Mouse (Mus musculus): ENCODE data around the gene Erv3. TPM values are rescaled to one million over a fixed set of nuclear protein-coding genes. Genes with fewer than 3 reads are reported as not detected.

The Erv3 gene
- not detected in 2 replicates for polyA plus RNA-seq (2015; fragmentation: Nextera tagmentation; extraction: Ambion mirVana)

- Histone ChIP-seq H3K4me1 (replicated peaks) (no peaks in the 10 kb centered on the region), H3K27me3 (replicated peaks) (no peaks in the 10 kb centered on the region), H3K36me3 (no peaks in the 10 kb centered on the region), H3K9ac (no peak within 1 kb of the TSS), H3K27ac (no peak within 1 kb of the TSS), H3K9me3 (no peaks in the 10 kb centered on the region), H3K4me2 (replicated peaks) (no peak within 1 kb of the TSS), H3K4me3 (replicated peaks) (no peak within 1 kb of the TSS)
- 81% methylated on average over 5 of the region's 5 CpGs for WGBS
- no peak for ATAC-seq
Observed at GRCm38 (mm10) chr2:131859721-131860120, at the start of gene Erv3. Gene Erv3 (minus strand): TSS chr2:131859747.

GRCm38 (mm10) chr2:131908906-131909305 is 49.4 kb upstream of the Erv3 start:
- no peak for ATAC-seq
- no peak overlapping the region for H3K9ac ChIP-seq

GRCm38 (mm10) chr2:131908351-131908861 is 48.9 kb upstream of the Erv3 start:
- 0 out of 2 replicates have a peak, but pooled peaks cover 6% of the 10 kb centered on the region for H3K4me1 ChIP-seq (replicated peaks)
- H3K9me3 ChIP-seq = no peaks in the 10 kb centered on the region
- H3K36me3 ChIP-seq = no peaks in the 10 kb centered on the region
- H3K4me3 ChIP-seq (replicated peaks) = no peak overlapping the region
- no peaks in the 10 kb centered on the region for H3K27me3 ChIP-seq (replicated peaks)
- no peak overlapping the region for H3K4me2 ChIP-seq (replicated peaks)
- no peak for ATAC-seq
- H3K9ac ChIP-seq = no peak overlapping the region
- 68% methylated on average over 7 of the region's 7 CpGs for WGBS
- H3K27ac ChIP-seq = no peak overlapping the region

More at GRCm38 (mm10) chr2:131908906-131909305, 49.4 kb upstream of the Erv3 start:
- no peak overlapping the region for H3K4me3 ChIP-seq (replicated peaks)
- H3K27me3 ChIP-seq (replicated peaks) = no peaks in the 10 kb centered on the region
- H3K4me2 ChIP-seq (replicated peaks) = no peak overlapping the region
- no peaks in the 10 kb centered on the region for H3K9me3 ChIP-seq
- H3K27ac ChIP-seq = no peak overlapping the region
- H3K4me1 ChIP-seq (replicated peaks) = 0 out of 2 replicates have a peak, but pooled peaks cover 6% of the 10 kb centered on the region
- WGBS = 83% methylated on average over 1 of the region's 1 CpGs
- H3K36me3 ChIP-seq = no peaks in the 10 kb centered on the region

- Histone ChIP-seq H3K4me2 (replicated peaks) (no peak overlapping the region), H3K36me3 (no peaks in the 10 kb centered on the region), H3K4me3 (replicated peaks) (no peak overlapping the region), H3K27me3 (replicated peaks) (no peaks in the 10 kb centered on the region), H3K9me3 (no peaks in the 10 kb centered on the region), H3K4me1 (replicated peaks) (0 out of 2 replicates have a peak, but pooled peaks cover 6% of the 10 kb centered on the region), H3K27ac (no peak overlapping the region), H3K9ac (no peak overlapping the region)
- ATAC-seq = no peak
- 79% methylated on average over 5 of the region's 5 CpGs for WGBS
Observed at GRCm38 (mm10) chr2:131907311-131907710, 47.8 kb upstream of the Erv3 start.

- Histone ChIP-seq H3K36me3 (no peaks in the 10 kb centered on the region), H3K27ac (no peak overlapping the region), H3K4me3 (replicated peaks) (no peak overlapping the region), H3K4me2 (replicated peaks) (no peak overlapping the region), H3K9me3 (no peaks in the 10 kb centered on the region), H3K27me3 (replicated peaks) (no peaks in the 10 kb centered on the region), H3K4me1 (replicated peaks) (0 out of 2 replicates have a peak, but pooled peaks cover 6% of the 10 kb centered on the region), H3K9ac (no peak overlapping the region)
- ATAC-seq = no peak
- 71% methylated on average over 1 of the region's 1 CpGs for WGBS
Observed at GRCm38 (mm10) chr2:131906846-131907245, 47.3 kb upstream of the Erv3 start.

- no peak for ATAC-seq
- Histone ChIP-seq H3K4me2 (replicated peaks) (no peak overlapping the region), H3K4me3 (replicated peaks) (no peak overlapping the region), H3K9ac (no peak overlapping the region), H3K27me3 (replicated peaks) (no peaks in the 10 kb centered on the region), H3K9me3 (no peaks in the 10 kb centered on the region), H3K27ac (no peak overlapping the region), H3K4me1 (replicated peaks) (0 out of 2 replicates have a peak, but pooled peaks cover 6% of the 10 kb centered on the region), H3K36me3 (no peaks in the 10 kb centered on the region)
- WGBS = 92% methylated on average over 3 of the region's 3 CpGs
Observed at GRCm38 (mm10) chr2:131906266-131906665, 46.7 kb upstream of the Erv3 start.

GRCm38 (mm10) chr2:131905776-131906175 is 46.2 kb upstream of the Erv3 start:
- WGBS = 73% methylated on average over 6 of the region's 6 CpGs
- no peaks in the 10 kb centered on the region for H3K9me3 ChIP-seq
- H3K36me3 ChIP-seq = no peaks in the 10 kb centered on the region
- no peak overlapping the region for H3K4me2 ChIP-seq (replicated peaks)
- ATAC-seq = no peak
- 0 out of 2 replicates have a peak, but pooled peaks cover 6% of the 10 kb centered on the region for H3K4me1 ChIP-seq (replicated peaks)
- no peak overlapping the region for H3K9ac ChIP-seq
- H3K4me3 ChIP-seq (replicated peaks) = no peak overlapping the region
- no peak overlapping the region for H3K27ac ChIP-seq
- no peaks in the 10 kb centered on the region for H3K27me3 ChIP-seq (replicated peaks)

GRCm38 (mm10) chr2:131905025-131905424 is 45.5 kb upstream of the Erv3 start:
- no peaks in the 10 kb centered on the region for H3K9me3 ChIP-seq
- H3K27ac ChIP-seq = no peak overlapping the region
- 48% methylated on average over 5 of the region's 5 CpGs for WGBS
- H3K4me1 ChIP-seq (replicated peaks) = 0 out of 2 replicates have a peak, but pooled peaks cover 6% of the 10 kb centered on the region
- no peak overlapping the region for H3K4me2 ChIP-seq (replicated peaks)
- no peak for ATAC-seq
- no peaks in the 10 kb centered on the region for H3K27me3 ChIP-seq (replicated peaks)
- no peaks in the 10 kb centered on the region for H3K36me3 ChIP-seq
- H3K9ac ChIP-seq = no peak overlapping the region
- H3K4me3 ChIP-seq (replicated peaks) = no peak overlapping the region

- Histone ChIP-seq H3K9ac (no peak overlapping the region), H3K27me3 (replicated peaks) (no peaks in the 10 kb centered on the region), H3K27ac (peak overlapping the region; percentile 77), H3K36me3 (no peaks in the 10 kb centered on the region), H3K4me2 (replicated peaks) (peak overlapping the region; percentile 12; the same call in 1 of the 2 replicates), H3K9me3 (no peaks in the 10 kb centered on the region), H3K4me1 (replicated peaks) (no peaks in the 10 kb centered on the region), H3K4me3 (replicated peaks) (no peak overlapping the region)
- peak; percentile 96 for ATAC-seq
- 23% methylated on average over 8 of the region's 8 CpGs for WGBS
Observed at GRCm38 (mm10) chr2:131902867-131903266, 43.3 kb upstream of the Erv3 start.

- 27% methylated on average over 3 of the region's 3 CpGs for WGBS
- Histone ChIP-seq H3K4me3 (replicated peaks) (no peak overlapping the region), H3K9ac (no peak overlapping the region), H3K27me3 (replicated peaks) (no peaks in the 10 kb centered on the region), H3K36me3 (no peaks in the 10 kb centered on the region), H3K27ac (0 out of 2 replicates have a peak overlapping the region, but pooled peaks have one; percentile 27), H3K9me3 (no peaks in the 10 kb centered on the region), H3K4me2 (replicated peaks) (no peak overlapping the region), H3K4me1 (replicated peaks) (no peaks in the 10 kb centered on the region)
- ATAC-seq = peak; percentile 75
Observed at GRCm38 (mm10) chr2:131902423-131902822, 42.9 kb upstream of the Erv3 start.

GRCm38 (mm10) chr2:131897336-131898109 is 38.0 kb upstream of the Erv3 start:
- Histone ChIP-seq H3K36me3 (no peaks in the 10 kb centered on the region), H3K4me2 (replicated peaks) (no peak overlapping the region), H3K27ac (no peak overlapping the region), H3K9me3 (no peaks in the 10 kb centered on the region), H3K27me3 (replicated peaks) (no peaks in the 10 kb centered on the region), H3K4me1 (replicated peaks) (no peaks in the 10 kb centered on the region), H3K9ac (no peak overlapping the region), H3K4me3 (replicated peaks) (no peak overlapping the region)
- whole genome bisulfite sequencing = 88% methylated on average over 12 of the region's 12 CpGs
- no peak for ATAC-seq

- Histone ChIP-seq H3K27ac (no peak overlapping the region), H3K27me3 (replicated peaks) (no peaks in the 10 kb centered on the region), H3K4me3 (replicated peaks) (no peak overlapping the region), H3K36me3 (no peaks in the 10 kb centered on the region), H3K4me1 (replicated peaks) (no peaks in the 10 kb centered on the region), H3K9me3 (no peaks in the 10 kb centered on the region), H3K9ac (no peak overlapping the region), H3K4me2 (replicated peaks) (no peak overlapping the region)
- WGBS = 70% methylated on average over 4 of the region's 4 CpGs
- no peak for ATAC-seq
Observed at GRCm38 (mm10) chr2:131896011-131896410, 36.5 kb upstream of the Erv3 start.
